Mouse (Mus musculus) lung, postnatal 0 days (tissue): ENCODE measurements around the gene Pcmt1. TPM values are rescaled to one million over a fixed set of nuclear protein-coding genes. Genes with fewer than 3 reads are reported as not detected.

Source experiments
- ATAC-seq: fragments of 200-750 bp; cut with Nextera tagmentation; 2 replicates; pipeline ENCODE4 v1.8.0; 2017; ENCODE audit warnings: moderate library complexity
- DNase-seq: peaks from one replicate; pipeline ENCODE4 v3.0.0-alpha.2; 2016; ENCODE audit warnings: low spot score
- H3K27ac ChIP-seq: fragments of 300-500 bp; sonication (generic); 2 replicates; pipeline ENCODE4 v1.5.1; 2014; ENCODE audit warnings: antibody characterized with exemption, mild to moderate bottlenecking, low read length, mixed read lengths
- H3K27me3 ChIP-seq: fragments of 300-500 bp; sonication (generic); replicated peaks from 2 replicates; pipeline ENCODE4 v1.6.1; 2014; ENCODE audit warnings: low read length, mixed read lengths; ENCODE audit not compliant: insufficient read depth
- H3K36me3 ChIP-seq: fragments of 300-500 bp; sonication (generic); 2 replicates; pipeline ENCODE4 v1.6.1; 2014; ENCODE audit warnings: low read length, mixed read lengths; ENCODE audit not compliant: insufficient read depth
- H3K4me1 ChIP-seq: fragments of 300-500 bp; sonication (generic); 2 replicates; pipeline ENCODE4 v1.6.1; 2014; ENCODE audit warnings: antibody characterized with exemption, low read depth, low read length, mixed read lengths; ENCODE audit not compliant: insufficient read depth
- H3K4me2 ChIP-seq: fragments of 300-500 bp; sonication (generic); replicated peaks from 2 replicates; pipeline ENCODE4 v1.6.1; 2014; ENCODE audit warnings: low read depth, mild to moderate bottlenecking, low read length, moderate library complexity, mixed read lengths
- H3K4me3 ChIP-seq: fragments of 300-500 bp; sonication (generic); 2 replicates; pipeline ENCODE4 v1.5.1; 2014; ENCODE audit warnings: low read depth, low read length
- H3K9ac ChIP-seq: fragments of 300-500 bp; sonication (generic); replicated peaks from 2 replicates; pipeline ENCODE4 v1.6.1; 2014; ENCODE audit warnings: low read depth, mild to moderate bottlenecking
- H3K9me3 ChIP-seq: fragments of 300-500 bp; sonication (generic); 2 replicates; pipeline ENCODE4 v1.6.1; 2016; ENCODE audit warnings: low read length, mixed read lengths
- CTCF ChIP-seq: IDR thresholded peaks from 2 replicates; pipeline ENCODE4 v1.5.1; 2016; ENCODE audit warnings: antibody characterized with exemption, mild to moderate bottlenecking
- EP300 ChIP-seq: IDR thresholded peaks from 2 replicates; pipeline ENCODE4 v1.6.1; 2016; ENCODE audit warnings: antibody characterized with exemption, mild to moderate bottlenecking, control low read depth
- WGBS: fragments of 180-500 bp; shearing (Covaris S2); extraction: QIAGEN DNeasy Blood & Tissue Kit; methylation state at CpG from one replicate; pipeline ENCODE4 v1.1.7; 2014; 5-methylcytosine and 5-hydroxymethylcytosine counted together
- polyA plus RNA-seq: library from polyadenylated mRNA; unstranded; fragments of >200 nt; fragmentation: Nextera tagmentation; extraction: Ambion mirVana; gene quantifications from 2 replicates; pipeline ENCODE4 v1.2.1, GENCODE M21; 2015

Gene Pcmt1
- polyA plus RNA-seq, 1 experiment from 2014 or later, result 96.9 TPM

DNA sequence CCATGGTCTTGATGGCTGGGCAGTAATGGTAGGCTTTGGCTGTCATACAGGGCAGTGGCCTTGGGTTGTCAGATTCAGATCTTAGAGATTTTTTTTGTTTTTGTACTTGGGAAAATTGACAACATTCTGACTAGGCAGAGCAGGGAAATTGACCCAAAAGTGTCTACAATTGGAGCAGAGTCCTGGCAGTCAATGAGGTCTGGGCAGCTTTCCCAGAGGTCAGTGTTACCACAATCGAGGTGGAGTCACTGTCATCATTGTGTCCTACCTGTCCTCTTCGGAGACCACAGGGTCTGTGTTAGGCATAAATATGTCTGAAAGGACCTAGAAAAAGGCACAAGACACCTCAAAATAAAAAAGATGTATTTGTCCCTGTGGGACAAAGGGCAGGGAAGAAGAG is 94.2 kb downstream of the Pcmt1 start:
- Histone ChIP-seq H3K27me3 (no peaks in the 10 kb centered on the region), H3K9ac (no peak overlapping the region), H3K4me1 (peaks cover 6% of the 10 kb centered on the region; the same call in 1 of the 2 replicates), H3K4me2 (no peak overlapping the region), H3K9me3 (no peaks in the 10 kb centered on the region), H3K27ac (no peak overlapping the region), H3K4me3 (no peak overlapping the region), H3K36me3 (no peaks in the 10 kb centered on the region)
- no peak for ATAC-seq
- TF ChIP-seq CTCF, result no peak
- no peak for TF ChIP-seq EP300
- WGBS, result 49% methylated on average over 2 of the region's 2 CpGs
- DNase-seq, result no peak

DNA sequence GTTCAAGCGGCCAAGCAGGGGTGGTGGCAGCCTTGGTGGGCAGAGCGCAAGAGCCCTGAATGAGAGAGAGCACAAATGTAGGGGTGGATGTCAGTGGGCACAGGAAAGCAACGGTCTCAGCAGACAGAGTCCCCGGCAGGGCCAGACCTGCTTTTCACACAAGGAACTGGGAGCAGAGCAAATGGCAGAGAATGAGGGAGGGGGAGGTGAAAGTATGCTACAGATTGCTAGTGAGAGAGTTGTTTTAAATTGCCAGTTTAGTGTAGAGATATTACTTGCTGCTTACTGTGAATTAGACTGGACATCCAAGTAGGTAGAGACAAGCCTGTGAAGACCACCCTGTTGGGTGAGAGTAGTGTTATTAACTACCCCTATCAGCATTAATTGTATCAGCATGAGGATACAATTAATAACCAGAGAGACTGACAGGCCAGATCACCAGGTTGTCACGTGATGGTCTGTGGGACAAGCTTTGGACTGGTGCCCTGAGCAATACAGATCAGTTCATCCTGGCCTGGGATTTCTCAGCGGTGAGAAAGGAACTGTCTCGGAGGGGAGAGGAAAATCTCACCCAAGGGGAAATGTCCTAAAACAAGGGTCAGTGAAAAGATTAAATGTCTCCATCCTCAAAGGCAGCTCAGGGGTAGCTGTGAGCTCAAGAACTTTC is 97.9 kb downstream of the Pcmt1 start:
- Histone ChIP-seq H3K4me1 (no peaks in the 10 kb centered on the region), H3K9me3 (no peaks in the 10 kb centered on the region), H3K27me3 (no peaks in the 10 kb centered on the region), H3K4me2 (no peak overlapping the region), H3K36me3 (no peaks in the 10 kb centered on the region), H3K27ac (no peak overlapping the region), H3K9ac (no peak overlapping the region), H3K4me3 (no peak overlapping the region)
- ATAC-seq (no peak), DNase-seq (no peak)
- TF ChIP-seq EP300, result no peak
- no peak for TF ChIP-seq CTCF
- 40% methylated on average over 7 of the region's 7 CpGs for WGBS

DNA sequence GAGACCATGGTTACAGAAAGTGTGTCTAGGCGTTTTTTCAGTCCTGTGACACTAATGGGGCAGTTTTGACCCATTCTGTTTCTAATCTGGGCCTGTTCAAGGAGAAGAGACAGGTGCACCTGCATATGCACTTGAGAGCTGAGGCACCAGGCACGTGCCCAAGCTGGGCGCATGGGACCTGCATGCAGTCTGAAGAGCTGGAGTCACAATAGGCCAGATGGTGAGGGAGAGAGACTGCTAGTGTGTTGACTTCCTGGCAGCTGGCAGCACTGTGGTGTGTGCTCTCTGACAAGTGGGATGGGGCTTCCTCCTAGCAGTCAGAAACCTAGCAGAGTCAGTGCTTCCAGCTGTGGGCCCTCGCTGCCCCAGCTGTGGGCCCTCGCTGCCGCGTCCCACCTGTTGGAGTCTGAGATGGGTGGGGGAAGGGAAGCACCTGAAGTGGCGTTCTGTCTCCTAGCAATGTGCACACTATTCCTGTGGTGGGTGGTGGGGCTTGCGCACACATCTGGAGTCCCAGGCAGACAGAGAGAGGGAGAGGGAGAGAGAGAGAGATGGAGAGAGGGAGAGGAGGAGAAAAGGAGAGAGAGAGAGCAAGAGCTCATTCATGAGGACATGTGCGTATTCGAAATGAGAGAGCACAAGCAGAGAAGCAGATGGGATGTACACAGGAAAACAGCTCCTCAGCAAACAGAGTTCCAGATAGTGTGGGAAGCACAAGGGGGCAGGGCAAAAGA is 98.6 kb downstream of the Pcmt1 start:
- H3K27ac ChIP-seq, result no peak overlapping the region
- TF ChIP-seq EP300 (no peak), CTCF (no peak)
- H3K4me3 ChIP-seq, result no peak overlapping the region
- ATAC-seq (no peak), DNase-seq (no peak)
- no peaks in the 10 kb centered on the region for H3K9me3 ChIP-seq
- WGBS, result 25% methylated on average over 11 of the region's 11 CpGs
- no peaks in the 10 kb centered on the region for H3K27me3 ChIP-seq
- H3K4me1 ChIP-seq, result no peaks in the 10 kb centered on the region
- H3K36me3 ChIP-seq, result no peaks in the 10 kb centered on the region
- H3K4me2 ChIP-seq, result no peak overlapping the region
- no peak overlapping the region for H3K9ac ChIP-seq

DNA sequence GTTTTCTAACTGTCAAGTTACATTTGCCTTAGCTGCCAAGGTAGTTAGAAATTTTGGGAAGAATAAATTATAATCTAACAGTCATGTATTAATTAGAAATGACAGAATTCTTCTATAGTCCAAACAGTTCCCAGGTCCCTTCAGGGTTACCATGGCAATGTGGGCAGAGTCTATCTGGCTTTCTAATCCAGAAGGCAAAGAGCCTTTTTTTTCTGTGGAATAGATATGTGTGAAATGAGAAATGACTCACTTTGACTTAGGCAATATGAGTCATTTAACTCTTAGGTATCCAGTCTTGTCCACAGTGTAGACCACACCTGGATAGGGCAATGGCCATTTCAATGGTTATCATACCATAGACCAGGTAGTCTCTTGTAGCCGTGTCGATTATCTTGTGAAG is 99.5 kb downstream of the Pcmt1 start:
- TF ChIP-seq EP300 (no peak), CTCF (no peak)
- no peak overlapping the region for H3K4me3 ChIP-seq
- no peak for DNase-seq
- no peaks in the 10 kb centered on the region for H3K36me3 ChIP-seq
- H3K27ac ChIP-seq, result no peak overlapping the region
- no peaks in the 10 kb centered on the region for H3K9me3 ChIP-seq
- no peak overlapping the region for H3K9ac ChIP-seq
- no peaks in the 10 kb centered on the region for H3K4me1 ChIP-seq
- no peak for ATAC-seq
- H3K27me3 ChIP-seq, result no peaks in the 10 kb centered on the region
- no peak overlapping the region for H3K4me2 ChIP-seq
- 89% methylated on average over 2 of the region's 2 CpGs for WGBS

Other genes starting within 250 kb of the Pcmt1 start
- 2.0 TPM in 2 replicates for gene Ulbp1, start 207.5 kb downstream of the Pcmt1 start, polyA plus RNA-seq
- 1.8 and 2.3 TPM in 2 replicates for gene Lrp11, start 91.3 kb downstream of the Pcmt1 start, polyA plus RNA-seq
- 10.3 and 10.7 TPM in 2 replicates for gene Nup43, start 13.6 kb downstream of the Pcmt1 start, polyA plus RNA-seq
- gene Lats1, start 78 bp upstream of the Pcmt1 start, polyA plus RNA-seq, result 4.8 and 5.7 TPM in 2 replicates
- 30.6 and 33.6 TPM in 2 replicates for gene Katna1, start 44.9 kb upstream of the Pcmt1 start, polyA plus RNA-seq
- gene Ginm1, start 111.7 kb upstream of the Pcmt1 start, polyA plus RNA-seq, result 167 TPM in 2 replicates
- 30.5 and 30.6 TPM in 2 replicates for gene Ppil4, start 111.8 kb upstream of the Pcmt1 start, polyA plus RNA-seq
- 0.39 and 0.40 TPM in 2 replicates for gene Zc3h12d, start 151.3 kb upstream of the Pcmt1 start, polyA plus RNA-seq